Mouse (Mus musculus): ENCODE results near the gene Prkcq.

The Prkcq gene

GRCm38 (mm10) chr2:11171754-11172501, at the start of gene Prkcq:
Gene Prkcq (plus strand): TSS chr2:11172108.
- DNase-seq: peak; percentile 4

- no peak for DNase-seq
Measured at GRCm38 (mm10) chr2:11130881-11131280, 41.0 kb upstream of the Prkcq start.

GRCm38 (mm10) chr2:11135718-11136117, 36.2 kb upstream of the Prkcq start:
- no peak for DNase-seq

- DNase-seq: no peak
Measured at GRCm38 (mm10) chr2:11138076-11138475, 33.8 kb upstream of the Prkcq start.

GRCm38 (mm10) chr2:11139518-11140152, 32.3 kb upstream of the Prkcq start:
- no peak for DNase-seq

GRCm38 (mm10) chr2:11140385-11140784, 31.5 kb upstream of the Prkcq start:
- no peak for DNase-seq

- peak; percentile 7 for DNase-seq
Measured at GRCm38 (mm10) chr2:11149091-11149490, 22.8 kb upstream of the Prkcq start.

- DNase-seq: no peak
Measured at GRCm38 (mm10) chr2:11150975-11151374, 20.9 kb upstream of the Prkcq start.

GRCm38 (mm10) chr2:11151655-11152323, 20.1 kb upstream of the Prkcq start:
- no peak for DNase-seq

- DNase-seq: no peak
Measured at GRCm38 (mm10) chr2:11159641-11160040, 12.3 kb upstream of the Prkcq start.

- no peak for DNase-seq
Measured at GRCm38 (mm10) chr2:11160696-11161095, 11.2 kb upstream of the Prkcq start.

- no peak for DNase-seq
Measured at GRCm38 (mm10) chr2:11161336-11161735, 10.6 kb upstream of the Prkcq start.

- DNase-seq: no peak
Measured at GRCm38 (mm10) chr2:11162701-11163100, 9.2 kb upstream of the Prkcq start.

- DNase-seq: no peak
Measured at GRCm38 (mm10) chr2:11164170-11164569, 7.7 kb upstream of the Prkcq start.

GRCm38 (mm10) chr2:11169721-11170335, 2.1 kb upstream of the Prkcq start:
- DNase-seq: no peak

- DNase-seq: no peak
Measured at GRCm38 (mm10) chr2:11172831-11173414, 1.0 kb downstream of the Prkcq start.

GRCm38 (mm10) chr2:11173521-11173920, 1.6 kb downstream of the Prkcq start:
- no peak for DNase-seq

GRCm38 (mm10) chr2:11174101-11174500, 2.2 kb downstream of the Prkcq start:
- no peak for DNase-seq

GRCm38 (mm10) chr2:11177880-11178279, 6.0 kb downstream of the Prkcq start:
- DNase-seq: no peak

- no peak for DNase-seq
Measured at GRCm38 (mm10) chr2:11181510-11181909, 9.6 kb downstream of the Prkcq start.

GRCm38 (mm10) chr2:11182096-11182495, 10.2 kb downstream of the Prkcq start:
- no peak for DNase-seq

- DNase-seq: no peak
Measured at GRCm38 (mm10) chr2:11183991-11184390, 12.1 kb downstream of the Prkcq start.

GRCm38 (mm10) chr2:11186586-11186985, 14.7 kb downstream of the Prkcq start:
- no peak for DNase-seq
